Mouse (Mus musculus): ENCODE data around the gene Igf1.

DNA sequence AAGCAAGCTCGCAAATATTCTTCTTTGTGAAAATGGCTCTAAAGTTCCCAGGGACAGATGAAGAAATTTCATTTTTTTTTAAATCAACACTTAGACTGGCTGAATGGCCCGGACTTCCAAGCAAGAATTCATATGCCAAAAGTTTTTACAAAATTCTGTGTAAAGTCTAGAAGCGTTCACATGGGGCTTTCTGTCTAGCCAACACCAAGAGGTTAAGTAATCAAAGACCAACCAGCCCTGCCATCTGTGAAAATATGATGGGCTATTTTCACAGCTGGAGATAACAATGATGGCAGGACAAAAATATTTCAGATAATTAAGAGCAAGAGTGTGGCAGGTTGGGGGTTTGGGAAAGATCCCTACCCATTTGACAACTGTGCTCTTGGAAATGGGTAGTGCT is 64.2 kb downstream of the Igf1 start:
- TF ChIP-seq POLR2A (IDR thresholded peaks at IDR 0.05; ENCODE audit: low read depth, low read length): no peak
- no peak for TF ChIP-seq CTCF (IDR thresholded peaks at IDR 0.05; ENCODE audit: borderline replicate concordance, insufficient read depth, low read length)

Measured in embryonic fibroblast, embryonic 13.5 days (primary cell).